Mouse (Mus musculus) midbrain, embryonic 10.5 days (tissue): ENCODE data around the gene Dapk1. TPM values are rescaled to one million over a fixed set of nuclear protein-coding genes. Genes with fewer than 3 reads are reported as not detected.

ENCODE experiments used
- DNase-seq: peaks from one replicate; pipeline ENCODE4 v3.0.0-alpha.2; 2017; ENCODE audit warnings: low spot score
- H3K27ac ChIP-seq: fragments of 300-500 bp; sonication (generic); replicated peaks from 2 replicates; pipeline ENCODE4 v1.5.1; 2016; ENCODE audit warnings: mild to moderate bottlenecking
- H3K27me3 ChIP-seq: fragments of 300-500 bp; sonication (generic); 2 replicates; pipeline ENCODE4 v1.6.1; 2016; ENCODE audit warnings: low read depth, mild to moderate bottlenecking; ENCODE audit not compliant: poor library complexity, severe bottlenecking
- H3K36me3 ChIP-seq: fragments of 300-500 bp; sonication (generic); 2 replicates; pipeline ENCODE4 v1.6.1; 2016; ENCODE audit warnings: mild to moderate bottlenecking, moderate library complexity
- H3K4me1 ChIP-seq: fragments of 300-500 bp; sonication (generic); 2 replicates; pipeline ENCODE4 v1.6.1; 2016
- H3K4me3 ChIP-seq: fragments of 300-500 bp; sonication (generic); 2 replicates; pipeline ENCODE4 v1.5.1; 2016; ENCODE audit warnings: mild to moderate bottlenecking, moderate library complexity
- H3K9me3 ChIP-seq: fragments of 300-500 bp; sonication (generic); replicated peaks from 2 replicates; pipeline ENCODE4 v1.6.1; 2016; ENCODE audit warnings: mild to moderate bottlenecking
- WGBS: fragments of 180-500 bp; shearing (Covaris S2); methylation state at CpG from one replicate; pipeline ENCODE4 v1.1.7; 2016; 5-methylcytosine and 5-hydroxymethylcytosine counted together
- polyA plus RNA-seq: library from polyadenylated mRNA; unstranded; fragments of >200 nt; fragmentation: Nextera tagmentation; extraction: Ambion mirVana; gene quantifications from 2 replicates; pipeline ENCODE4 v1.2.1, GENCODE M21; 2016

Gene Dapk1
- polyA plus RNA-seq, 1 experiment from 2014 or later, result 15.1 TPM

GRCm38 (mm10) chr13:60760392-60760791 lies 158.6 kb downstream of the Dapk1 start:
- peaks cover 58% of the 10 kb centered on the region for H3K36me3 ChIP-seq

DNA sequence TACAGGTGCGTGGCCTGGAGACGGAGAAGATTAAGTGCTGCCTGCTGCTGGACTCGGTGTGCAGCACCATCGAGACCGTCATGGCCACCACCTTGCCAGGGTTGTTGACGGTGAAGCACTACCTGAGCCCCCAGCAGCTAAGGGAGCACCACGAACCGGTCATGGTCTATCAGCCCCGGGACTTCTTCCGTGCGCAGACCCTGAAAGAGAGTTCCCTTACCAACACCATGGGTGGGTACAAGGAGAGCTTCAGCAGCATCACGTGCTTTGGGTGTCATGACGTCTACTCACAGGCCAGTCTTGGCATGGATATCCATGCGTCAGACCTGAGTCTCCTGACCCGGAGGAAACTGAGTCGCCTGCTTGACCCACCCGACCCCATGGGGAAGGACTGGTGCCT lies 159.4 kb downstream of the Dapk1 start:
- DNase-seq, result no peak
- no peak overlapping the region for H3K4me3 ChIP-seq
- H3K27me3 ChIP-seq, result no peaks in the 10 kb centered on the region
- H3K27ac ChIP-seq, result no peak overlapping the region
- H3K36me3 ChIP-seq, result peaks cover 54% of the 10 kb centered on the region
- no peaks in the 10 kb centered on the region for H3K9me3 ChIP-seq
- no peaks in the 10 kb centered on the region for H3K4me1 ChIP-seq
- WGBS, result 96% methylated on average over 17 of the region's 17 CpGs

More at GRCm38 (mm10) chr13:60760392-60760791, 158.6 kb downstream of the Dapk1 start:
- no peak overlapping the region for H3K27ac ChIP-seq
- H3K27me3 ChIP-seq, result no peaks in the 10 kb centered on the region
- DNase-seq, result no peak
- WGBS, result 93% methylated on average over 12 of the region's 12 CpGs
- H3K4me1 ChIP-seq, result no peaks in the 10 kb centered on the region
- no peak overlapping the region for H3K4me3 ChIP-seq
- H3K9me3 ChIP-seq, result no peaks in the 10 kb centered on the region

DNA sequence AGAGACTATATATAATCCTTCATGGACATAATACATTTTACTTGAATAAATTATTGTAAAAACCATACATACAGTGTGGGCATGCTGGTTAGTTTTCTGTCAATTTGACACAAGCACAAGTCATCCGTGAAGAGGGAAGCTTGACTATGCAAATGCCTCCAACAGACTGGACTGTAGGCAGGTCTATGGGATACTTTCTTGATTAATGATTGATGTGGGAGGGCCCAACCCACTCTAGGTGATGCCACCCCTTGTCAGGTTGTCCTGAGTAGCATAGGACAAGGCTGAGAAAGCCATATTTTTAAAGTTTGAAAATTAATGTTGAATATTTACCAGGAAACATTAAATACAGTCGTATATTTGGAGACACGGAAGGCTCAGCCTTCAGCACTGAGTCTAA lies 178.8 kb downstream of the Dapk1 start:
- no peak for DNase-seq
- no peaks in the 10 kb centered on the region for H3K36me3 ChIP-seq
- no peaks in the 10 kb centered on the region for H3K4me1 ChIP-seq
- no peaks in the 10 kb centered on the region for H3K9me3 ChIP-seq
- no peak overlapping the region for H3K27ac ChIP-seq
- H3K27me3 ChIP-seq, result no peaks in the 10 kb centered on the region
- WGBS, result 89% methylated on average over 3 of the region's 3 CpGs
- H3K4me3 ChIP-seq, result no peak overlapping the region

GRCm38 (mm10) chr13:60783301-60783700 lies 181.6 kb downstream of the Dapk1 start:
- H3K27me3 ChIP-seq, result no peaks in the 10 kb centered on the region
- no peak overlapping the region for H3K27ac ChIP-seq
- H3K4me3 ChIP-seq, result no peak overlapping the region
- H3K36me3 ChIP-seq, result no peaks in the 10 kb centered on the region
- no peak for DNase-seq
- 89% methylated on average over 7 of the region's 7 CpGs for WGBS
- no peaks in the 10 kb centered on the region for H3K4me1 ChIP-seq
- no peaks in the 10 kb centered on the region for H3K9me3 ChIP-seq

GRCm38 (mm10) chr13:60786264-60786663 lies 184.5 kb downstream of the Dapk1 start, which contains the start of gene BC051665:
TSS of gene BC051665 (minus strand) at chr13:60786364.
- H3K27me3 ChIP-seq, result no peaks in the 10 kb centered on the region
- no peak within 1 kb of the TSS for H3K27ac ChIP-seq
- H3K4me3 ChIP-seq, result no peak within 1 kb of the TSS
- no peak for DNase-seq
- no peaks in the 10 kb centered on the region for H3K4me1 ChIP-seq
- H3K9me3 ChIP-seq, result no peaks in the 10 kb centered on the region
- H3K36me3 ChIP-seq, result no peaks in the 10 kb centered on the region

GRCm38 (mm10) chr13:60789466-60789865 lies 187.7 kb downstream of the Dapk1 start:
- peak; percentile 1 for DNase-seq
- Histone ChIP-seq H3K27ac (no peak overlapping the region), H3K4me1 (no peaks in the 10 kb centered on the region), H3K36me3 (no peaks in the 10 kb centered on the region), H3K9me3 (no peaks in the 10 kb centered on the region), H3K4me3 (no peak overlapping the region), H3K27me3 (no peaks in the 10 kb centered on the region)
- WGBS, result 74% methylated on average over 1 of the region's 1 CpGs

DNA sequence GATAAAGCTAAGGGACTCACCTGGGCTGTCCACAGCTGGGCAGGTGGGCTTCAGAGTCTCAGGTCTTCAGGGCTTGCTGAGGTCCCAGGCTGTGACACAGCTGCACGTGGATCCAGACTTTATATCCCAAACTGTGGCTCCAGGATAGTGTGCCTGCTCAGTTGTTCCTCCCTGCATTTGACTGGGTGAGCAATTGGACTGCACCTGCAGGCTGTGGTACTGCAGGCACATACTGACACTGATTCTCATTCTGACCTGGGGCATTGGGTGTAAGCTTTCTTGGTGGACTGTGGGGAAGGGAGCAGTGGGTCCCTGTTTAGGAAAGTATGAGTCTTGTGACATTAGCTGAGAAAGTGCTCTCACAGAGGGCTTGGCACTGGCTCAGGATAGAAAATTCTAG lies 201.0 kb downstream of the Dapk1 start, which contains the start of gene Ctsll3:
TSS of gene Ctsll3 (minus strand) at position 101 of the 400 bp plus-strand sequence.
- no peak within 1 kb of the TSS for H3K27ac ChIP-seq
- no peaks in the 10 kb centered on the region for H3K27me3 ChIP-seq
- no peak for DNase-seq
- 79% methylated on average over 1 of the region's 1 CpGs for WGBS
- H3K9me3 ChIP-seq, result no peaks in the 10 kb centered on the region
- no peak within 1 kb of the TSS for H3K4me3 ChIP-seq
- no peaks in the 10 kb centered on the region for H3K36me3 ChIP-seq
- no peaks in the 10 kb centered on the region for H3K4me1 ChIP-seq

- no peaks in the 10 kb centered on the region for H3K36me3 ChIP-seq
- no peak overlapping the region for H3K27ac ChIP-seq
- WGBS, result 82% methylated on average over 2 of the region's 2 CpGs
- H3K9me3 ChIP-seq, result no peaks in the 10 kb centered on the region
- no peaks in the 10 kb centered on the region for H3K27me3 ChIP-seq
- no peak for DNase-seq
- H3K4me3 ChIP-seq, result no peak overlapping the region
- H3K4me1 ChIP-seq, result no peaks in the 10 kb centered on the region
These were observed 207.9 kb downstream of the Dapk1 start for GRCm38 (mm10) chr13:60809690-60810089.

DNA sequence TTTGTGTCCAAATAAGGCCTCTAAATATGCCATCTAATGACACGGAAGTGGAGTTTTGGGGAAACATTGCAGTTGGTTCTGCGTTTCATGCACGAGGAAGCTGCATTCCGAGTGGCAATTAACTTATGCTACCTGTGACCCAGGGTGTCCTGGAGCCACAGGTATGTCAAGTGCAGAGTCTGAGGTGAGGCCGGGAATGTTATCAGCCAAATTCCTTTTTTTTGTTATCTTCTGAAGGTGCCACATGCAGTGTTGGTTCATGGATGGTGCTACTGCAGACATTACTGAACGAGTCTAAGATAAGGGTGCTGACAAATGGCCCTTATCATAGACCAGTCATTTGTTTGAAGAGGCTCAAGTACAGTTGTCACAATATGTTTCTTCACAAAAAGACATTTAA lies 211.0 kb downstream of the Dapk1 start:
- Histone ChIP-seq H3K27me3 (no peaks in the 10 kb centered on the region), H3K36me3 (no peaks in the 10 kb centered on the region), H3K9me3 (no peaks in the 10 kb centered on the region), H3K4me1 (no peaks in the 10 kb centered on the region), H3K27ac (no peak overlapping the region), H3K4me3 (no peak overlapping the region)
- WGBS, result 91% methylated on average over 6 of the region's 6 CpGs
- no peak for DNase-seq

Other genes starting within 250 kb of the Dapk1 start
- not detected in 2 replicates for gene BC051665, start 184.4 kb downstream of the Dapk1 start, polyA plus RNA-seq
- gene Ctsll3, start 200.9 kb downstream of the Dapk1 start, polyA plus RNA-seq, result not detected in 2 replicates